Mouse (Mus musculus) liver, embryonic 15.5 days (tissue): Measurements from ENCODE around the gene Rapgefl1. TPM values are rescaled to one million over a fixed set of nuclear protein-coding genes. Genes with fewer than 3 reads are reported as not detected.

ENCODE experiments used
- ATAC-seq: fragments of 200-750 bp; cut with Nextera tagmentation; 2 replicates; pipeline ENCODE4 v1.8.0; 2017; ENCODE audit warnings: moderate number of reproducible peaks, mild to moderate bottlenecking, moderate library complexity; ENCODE audit not compliant: insufficient read depth
- H3K27ac ChIP-seq: fragments of 300-500 bp; sonication (generic); replicated peaks from 2 replicates; pipeline ENCODE4 v1.5.1; 2015; ENCODE audit warnings: mild to moderate bottlenecking, inconsistent platforms
- H3K27me3 ChIP-seq: fragments of 300-500 bp; sonication (generic); 2 replicates; pipeline ENCODE4 v1.6.1; 2015; ENCODE audit warnings: mild to moderate bottlenecking, inconsistent platforms
- H3K36me3 ChIP-seq: fragments of 300-500 bp; sonication (generic); replicated peaks from 2 replicates; pipeline ENCODE4 v1.6.1; 2015; ENCODE audit warnings: moderate library complexity, mild to moderate bottlenecking, inconsistent platforms
- H3K4me1 ChIP-seq: fragments of 300-500 bp; sonication (generic); replicated peaks from 2 replicates; pipeline ENCODE4 v1.6.1; 2015; ENCODE audit warnings: inconsistent platforms
- H3K4me2 ChIP-seq: fragments of 300-500 bp; sonication (generic); 2 replicates; pipeline ENCODE4 v1.6.1; 2015; ENCODE audit warnings: moderate library complexity, mild to moderate bottlenecking, inconsistent platforms
- H3K4me3 ChIP-seq: fragments of 300-500 bp; sonication (generic); replicated peaks from 2 replicates; pipeline ENCODE4 v1.5.1; 2015; ENCODE audit warnings: mild to moderate bottlenecking, inconsistent platforms
- H3K9ac ChIP-seq: fragments of 300-500 bp; sonication (generic); 2 replicates; pipeline ENCODE4 v1.6.1; 2015; ENCODE audit warnings: moderate library complexity, mild to moderate bottlenecking, inconsistent platforms
- H3K9me3 ChIP-seq: fragments of 300-500 bp; sonication (generic); replicated peaks from 2 replicates; pipeline ENCODE4 v1.6.1; 2016; ENCODE audit warnings: inconsistent platforms
- WGBS: fragments of 180-500 bp; shearing (Covaris S2); methylation state at CpG from one replicate; pipeline ENCODE4 v1.1.7; 2015; ENCODE audit warnings: mixed read lengths; ENCODE audit not compliant: insufficient replicate concordance; 5-methylcytosine and 5-hydroxymethylcytosine counted together
- polyA plus RNA-seq: library from polyadenylated mRNA; unstranded; fragments of >200 nt; fragmentation: Nextera tagmentation; extraction: Ambion mirVana; gene quantifications from 2 replicates; pipeline ENCODE4 v1.2.1, GENCODE M21; 2015

The Rapgefl1 gene
- polyA plus RNA-seq, 1 experiment from 2014 or later = 0.24 TPM

GRCm38 (mm10) chr11:98795015-98795713 lies 41.4 kb upstream of the Rapgefl1 start, which contains the start of gene Msl1:
TSS of gene Msl1 (plus strand) at chr11:98795516.
- H3K4me3 ChIP-seq = peak within 1 kb of the TSS; percentile 94
- no peaks in the 10 kb centered on the region for H3K27me3 ChIP-seq
- H3K9me3 ChIP-seq = no peaks in the 10 kb centered on the region
- peak within 1 kb of the TSS; percentile 99 for H3K4me2 ChIP-seq
- peaks cover 80% of the 10 kb centered on the region for H3K4me1 ChIP-seq
- H3K36me3 ChIP-seq = peaks cover 18% of the 10 kb centered on the region
- H3K27ac ChIP-seq = peak within 1 kb of the TSS; percentile 98
- peak; percentile 73 for ATAC-seq
- peak within 1 kb of the TSS; percentile 99 for H3K9ac ChIP-seq
- under 1% methylated on average over 64 of the region's 89 CpGs for WGBS

GRCm38 (mm10) chr11:98795714-98796514 lies 40.7 kb upstream of the Rapgefl1 start:
- under 1% methylated on average over 73 of the region's 74 CpGs for WGBS
- H3K4me3 ChIP-seq = peak overlapping the region; percentile 94
- H3K4me2 ChIP-seq = peak overlapping the region; percentile 99
- H3K9ac ChIP-seq = peak overlapping the region; percentile 99
- no peaks in the 10 kb centered on the region for H3K9me3 ChIP-seq
- peaks cover 26% of the 10 kb centered on the region for H3K36me3 ChIP-seq
- peaks cover 73% of the 10 kb centered on the region for H3K4me1 ChIP-seq
- H3K27ac ChIP-seq = peak overlapping the region; percentile 98
- no peaks in the 10 kb centered on the region for H3K27me3 ChIP-seq
- ATAC-seq = peak; percentile 62

GRCm38 (mm10) chr11:98796515-98797216 lies 39.9 kb upstream of the Rapgefl1 start:
- H3K27me3 ChIP-seq = no peaks in the 10 kb centered on the region
- no peaks in the 10 kb centered on the region for H3K9me3 ChIP-seq
- H3K4me1 ChIP-seq = peaks cover 66% of the 10 kb centered on the region
- 4% methylated on average over 23 of the region's 23 CpGs for WGBS
- H3K27ac ChIP-seq = peak overlapping the region; percentile 98
- H3K36me3 ChIP-seq = peaks cover 33% of the 10 kb centered on the region
- H3K9ac ChIP-seq = peak overlapping the region; percentile 99
- H3K4me2 ChIP-seq = peak overlapping the region; percentile 99
- ATAC-seq = no peak
- H3K4me3 ChIP-seq = peak overlapping the region; percentile 94

- Histone ChIP-seq H3K27me3 (no peaks in the 10 kb centered on the region), H3K4me1 (peaks cover 59% of the 10 kb centered on the region), H3K4me2 (peak overlapping the region; percentile 99), H3K4me3 (peak overlapping the region; percentile 94), H3K27ac (no peak overlapping the region; the same call in 1 of the 2 replicates), H3K9me3 (no peaks in the 10 kb centered on the region), H3K9ac (peak overlapping the region; percentile 99), H3K36me3 (peaks cover 40% of the 10 kb centered on the region)
- 17% methylated on average over 5 of the region's 5 CpGs for WGBS
- ATAC-seq = no peak
These were observed 39.3 kb upstream of the Rapgefl1 start for GRCm38 (mm10) chr11:98797306-98797705.

- peaks cover 46% of the 10 kb centered on the region for H3K36me3 ChIP-seq
- no peak for ATAC-seq
- H3K9me3 ChIP-seq = no peaks in the 10 kb centered on the region
- no peak overlapping the region for H3K9ac ChIP-seq
- H3K4me1 ChIP-seq = peaks cover 53% of the 10 kb centered on the region
- no peak overlapping the region for H3K27ac ChIP-seq
- H3K27me3 ChIP-seq = no peaks in the 10 kb centered on the region
- peak overlapping the region; percentile 99 for H3K4me2 ChIP-seq
- peak overlapping the region; percentile 94 for H3K4me3 ChIP-seq
- 66% methylated on average over 4 of the region's 4 CpGs for whole genome bisulfite sequencing
These were observed 38.7 kb upstream of the Rapgefl1 start for GRCm38 (mm10) chr11:98797909-98798308.

- 83% methylated on average over 5 of the region's 5 CpGs for WGBS
- no peak within 1 kb of the TSS for H3K27ac ChIP-seq
- no peak within 1 kb of the TSS for H3K4me2 ChIP-seq
- H3K4me1 ChIP-seq = peaks cover 12% of the 10 kb centered on the region
- H3K27me3 ChIP-seq = no peaks in the 10 kb centered on the region
- no peak within 1 kb of the TSS for H3K9ac ChIP-seq
- peaks cover 81% of the 10 kb centered on the region for H3K36me3 ChIP-seq
- H3K9me3 ChIP-seq = no peaks in the 10 kb centered on the region
- ATAC-seq = no peak
- H3K4me3 ChIP-seq = no peak within 1 kb of the TSS
These were observed 32.0 kb upstream of the Rapgefl1 start, which contains the start of gene Casc3 for GRCm38 (mm10) chr11:98804605-98805004. TSS of gene Casc3 (plus strand) at chr11:98804905.

- H3K27ac ChIP-seq = peak overlapping the region; percentile 79
- 79% methylated on average over 2 of the region's 2 CpGs for WGBS
- no peak overlapping the region for H3K9ac ChIP-seq
- peaks cover 66% of the 10 kb centered on the region for H3K36me3 ChIP-seq
- H3K4me3 ChIP-seq = peak overlapping the region; percentile 89; the same call in 1 of the 2 replicates
- no peaks in the 10 kb centered on the region for H3K27me3 ChIP-seq
- ATAC-seq = no peak
- H3K9me3 ChIP-seq = no peaks in the 10 kb centered on the region
- H3K4me1 ChIP-seq = peaks cover 29% of the 10 kb centered on the region
- peak overlapping the region; percentile 75; the same call in 1 of the 2 replicates for H3K4me2 ChIP-seq
These were observed 28.2 kb upstream of the Rapgefl1 start for GRCm38 (mm10) chr11:98808417-98808816.

- Histone ChIP-seq H3K4me2 (peak overlapping the region; percentile 75), H3K4me1 (peaks cover 29% of the 10 kb centered on the region), H3K36me3 (peaks cover 65% of the 10 kb centered on the region), H3K9me3 (no peaks in the 10 kb centered on the region), H3K27ac (peak overlapping the region; percentile 97), H3K9ac (peak overlapping the region; percentile 89), H3K4me3 (peak overlapping the region; percentile 89), H3K27me3 (no peaks in the 10 kb centered on the region)
- ATAC-seq = peak; percentile 99
- under 1% methylated on average over 81 of the region's 84 CpGs for WGBS
These were observed 26.9 kb upstream of the Rapgefl1 start for GRCm38 (mm10) chr11:98809457-98810290.

GRCm38 (mm10) chr11:98810686-98811085 lies 25.9 kb upstream of the Rapgefl1 start:
- Histone ChIP-seq H3K36me3 (peaks cover 64% of the 10 kb centered on the region), H3K4me2 (peak overlapping the region; percentile 75), H3K9ac (peak overlapping the region; percentile 89), H3K4me1 (peaks cover 29% of the 10 kb centered on the region), H3K9me3 (no peaks in the 10 kb centered on the region), H3K27me3 (no peaks in the 10 kb centered on the region), H3K27ac (peak overlapping the region; percentile 97), H3K4me3 (peak overlapping the region; percentile 89)
- no peak for ATAC-seq
- 63% methylated on average over 7 of the region's 7 CpGs for WGBS

- Histone ChIP-seq H3K4me2 (no peak overlapping the region), H3K4me1 (peaks cover 11% of the 10 kb centered on the region), H3K36me3 (peaks cover 93% of the 10 kb centered on the region), H3K9ac (no peak overlapping the region), H3K9me3 (no peaks in the 10 kb centered on the region), H3K27ac (no peak overlapping the region), H3K27me3 (no peaks in the 10 kb centered on the region), H3K4me3 (no peak overlapping the region)
- ATAC-seq = no peak
- 18% methylated on average over 1 of the region's 1 CpGs for WGBS
These were observed 19.8 kb upstream of the Rapgefl1 start for GRCm38 (mm10) chr11:98816706-98817239.
